Mouse (Mus musculus): ENCODE data around the gene Tcaf1.

Gene Tcaf1

GRCm38 (mm10) chr6:42709291-42710211 lies at the start of gene Tcaf1:
Gene Tcaf1 (minus strand): TSS chr6:42710088.
- no peak for DNase-seq

DNA sequence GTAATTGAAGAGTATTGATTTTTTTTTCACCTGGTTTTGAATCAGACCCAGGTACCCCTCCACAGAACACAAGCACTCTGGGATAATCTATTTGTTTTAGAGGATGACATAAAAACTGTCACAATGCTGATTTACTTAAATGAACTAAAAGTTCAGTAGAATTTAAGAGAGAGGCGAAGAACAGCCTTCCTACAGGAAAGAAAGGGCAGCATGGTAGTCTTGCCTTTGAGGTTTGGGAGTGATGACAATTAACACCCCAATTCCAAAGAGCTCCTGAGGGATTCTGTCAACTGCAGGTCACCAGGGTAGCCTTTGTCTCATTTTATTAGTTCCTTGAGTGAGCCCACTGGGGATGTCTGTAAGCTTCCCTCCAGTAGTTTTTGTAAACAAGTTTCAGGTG lies 46.2 kb upstream of the Tcaf1 start, which contains the start of gene Olfr38:
Gene Olfr38 (plus strand): TSS at position 301 of the 400 bp plus-strand sequence.
- no peak for DNase-seq

DNA sequence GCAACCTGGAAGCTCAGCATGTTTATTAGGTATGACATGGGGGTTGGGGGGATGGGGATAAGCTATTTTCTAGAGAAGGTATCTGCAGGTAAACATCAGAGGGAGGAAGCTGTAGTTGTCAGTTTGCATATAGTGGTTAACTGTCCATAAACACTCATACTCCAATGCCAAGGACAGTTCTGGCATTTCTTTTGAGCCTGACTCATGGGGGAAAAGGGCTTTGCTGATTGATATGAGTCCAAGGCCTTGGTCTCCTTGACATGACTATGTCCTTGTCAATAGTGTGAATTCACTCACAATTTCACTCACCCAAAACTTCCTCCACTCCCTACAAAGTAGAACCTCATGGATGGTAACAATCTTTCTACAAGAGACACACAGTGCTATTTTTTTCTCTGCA lies 38.0 kb upstream of the Tcaf1 start:
- DNase-seq: no peak

GRCm38 (mm10) chr6:42742303-42742702 lies 32.4 kb upstream of the Tcaf1 start:
- no peak for DNase-seq

- DNase-seq: no peak
These were observed 29.2 kb upstream of the Tcaf1 start, which contains the start of gene Olfr453 for GRCm38 (mm10) chr6:42739071-42739470. Gene Olfr453 (plus strand): TSS chr6:42739371.

GRCm38 (mm10) chr6:42717973-42718372 lies 8.1 kb upstream of the Tcaf1 start:
- no peak for DNase-seq

GRCm38 (mm10) chr6:42714668-42715067 lies 4.8 kb upstream of the Tcaf1 start:
- DNase-seq: no peak

DNA sequence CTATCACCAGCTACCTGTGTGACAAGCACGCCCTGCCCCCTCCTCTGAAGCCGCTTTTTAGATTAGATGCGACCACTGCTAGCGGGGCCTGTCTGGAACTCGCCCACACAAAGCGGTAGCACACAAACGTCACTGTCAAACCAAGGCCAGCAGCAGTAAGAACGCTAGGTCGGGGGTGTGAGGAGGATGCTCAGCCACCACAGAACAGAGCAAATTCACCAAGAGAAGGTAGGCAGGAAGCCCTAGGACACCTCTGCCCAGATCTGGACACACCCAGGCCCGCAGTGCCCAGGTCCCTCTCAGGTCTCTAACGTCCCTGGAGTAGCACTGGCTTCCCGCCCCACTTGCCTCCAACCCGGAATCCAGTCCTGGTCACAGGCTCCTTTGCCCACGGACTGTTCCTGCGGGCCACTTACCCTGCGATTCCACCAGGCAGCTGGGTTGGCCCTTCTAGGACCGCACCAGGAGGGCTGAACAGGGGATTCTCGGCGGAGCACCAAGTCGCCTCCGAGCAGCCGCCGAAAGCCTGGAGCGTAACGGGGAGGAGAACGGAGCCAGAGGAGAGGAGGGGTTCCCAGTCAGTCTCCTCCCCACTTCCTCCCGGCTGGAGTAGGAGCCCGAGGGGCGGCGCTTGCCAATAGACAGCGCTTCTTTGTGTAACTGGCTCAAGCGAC lies 17.2 kb downstream of the Tcaf1 start:
- no peak for DNase-seq

DNA sequence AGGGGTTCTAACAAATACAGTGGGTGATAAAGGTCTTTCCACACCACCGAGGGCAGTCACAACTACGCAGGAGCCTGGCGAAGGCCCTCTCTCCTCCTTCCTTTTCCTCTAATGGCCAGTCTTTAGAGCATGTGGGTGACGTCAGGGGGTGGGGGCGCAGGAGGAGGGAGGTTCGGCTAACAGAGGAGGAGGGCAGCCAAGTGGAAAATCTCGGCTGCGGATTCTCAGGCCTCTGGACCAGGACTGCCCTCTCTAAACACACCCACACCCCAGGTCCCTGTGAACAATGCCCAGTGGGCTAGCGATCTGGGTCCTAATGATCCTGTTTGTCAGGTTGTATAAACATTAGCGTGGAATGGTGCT lies 17.8 kb downstream of the Tcaf1 start:
- no peak for DNase-seq

GRCm38 (mm10) chr6:42689761-42690160 lies 20.1 kb downstream of the Tcaf1 start:
- DNase-seq: no peak

- DNase-seq: no peak
These were observed 22.0 kb downstream of the Tcaf1 start for GRCm38 (mm10) chr6:42687907-42688306.

DNA sequence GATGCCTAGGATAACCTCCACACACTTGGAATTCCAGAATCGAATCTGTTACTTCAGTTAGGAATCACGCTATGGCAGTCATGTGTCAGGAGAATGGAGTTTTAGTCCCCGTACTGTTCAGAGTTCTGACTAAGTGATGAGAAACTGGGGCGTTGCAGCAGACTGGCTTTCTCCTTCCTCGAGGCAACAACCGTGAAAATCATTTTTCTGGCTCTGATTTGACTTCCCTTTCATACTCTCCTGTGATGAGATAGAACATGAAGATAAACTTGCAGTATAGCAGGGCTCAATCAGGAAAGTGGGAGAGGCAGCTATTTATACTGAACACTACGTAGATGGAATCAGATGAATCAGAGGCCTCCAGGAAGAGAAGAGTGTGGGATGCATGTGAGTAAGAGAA lies 29.8 kb downstream of the Tcaf1 start:
- no peak for DNase-seq

DNA sequence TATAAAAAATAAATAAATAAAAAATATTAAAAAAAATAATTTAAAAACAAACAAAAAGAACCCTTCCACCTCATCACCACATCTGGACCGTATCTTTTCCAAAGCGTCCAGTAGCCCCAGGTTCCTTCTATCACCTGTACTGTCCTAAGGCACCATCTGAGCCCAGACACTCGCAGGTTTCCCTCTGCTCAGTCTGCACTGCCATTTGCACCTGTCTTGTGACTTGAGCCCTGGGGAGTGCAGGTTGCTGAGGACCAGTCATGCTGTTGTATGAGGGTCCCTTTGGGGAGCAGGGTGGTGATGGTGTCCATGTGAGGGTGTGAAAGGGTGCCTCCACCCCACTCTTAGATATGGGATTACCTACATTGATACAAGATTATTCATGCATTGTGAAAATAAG lies 33.9 kb downstream of the Tcaf1 start:
- no peak for DNase-seq

GRCm38 (mm10) chr6:42671767-42672166 lies 38.1 kb downstream of the Tcaf1 start:
- no peak for DNase-seq

DNA sequence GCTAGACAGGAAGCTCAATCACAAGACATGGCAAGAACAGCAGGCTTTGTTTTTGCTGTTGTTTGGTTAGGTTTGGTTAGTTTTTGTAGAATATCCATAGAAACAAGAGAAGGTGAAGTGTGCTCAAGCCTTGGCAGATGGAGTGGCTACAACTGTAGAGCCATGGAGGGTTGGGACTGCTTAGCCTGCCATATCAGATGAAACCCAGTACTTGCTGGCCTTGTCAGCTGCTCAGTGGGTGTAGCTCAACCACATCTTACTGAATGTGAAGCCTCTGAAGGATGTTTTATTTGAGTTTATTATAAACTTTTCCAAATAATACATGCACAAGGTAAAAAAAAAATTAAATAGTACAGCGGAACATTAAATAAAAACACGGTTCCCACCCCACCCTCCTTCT lies 42.2 kb downstream of the Tcaf1 start:
- DNase-seq: no peak

DNA sequence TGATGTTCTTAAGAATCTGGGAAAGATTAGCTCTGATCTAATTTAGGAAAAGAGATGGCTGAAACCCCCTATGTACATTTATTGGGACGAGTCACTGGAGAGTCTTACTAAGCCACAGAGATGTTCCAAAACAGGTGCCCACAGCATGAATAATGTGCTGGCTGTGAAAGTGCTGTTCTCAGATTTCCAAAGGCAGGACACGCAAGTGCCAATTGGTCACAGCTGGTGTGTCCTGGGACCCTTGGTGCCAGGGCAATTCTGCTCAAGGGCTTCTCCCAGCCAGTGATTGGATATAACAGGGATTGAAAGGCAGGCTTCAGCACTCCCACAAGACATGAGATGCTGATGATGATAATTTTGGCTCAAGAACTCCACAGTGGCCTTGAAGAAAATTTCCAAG lies 48.1 kb downstream of the Tcaf1 start:
- no peak for DNase-seq

GRCm38 (mm10) chr6:42644912-42645549 lies 64.9 kb downstream of the Tcaf1 start, which contains the start of gene Tcaf2:
Gene Tcaf2 (minus strand): TSS chr6:42645254.
- peak; percentile 21 to 37 for DNase-seq

DNA sequence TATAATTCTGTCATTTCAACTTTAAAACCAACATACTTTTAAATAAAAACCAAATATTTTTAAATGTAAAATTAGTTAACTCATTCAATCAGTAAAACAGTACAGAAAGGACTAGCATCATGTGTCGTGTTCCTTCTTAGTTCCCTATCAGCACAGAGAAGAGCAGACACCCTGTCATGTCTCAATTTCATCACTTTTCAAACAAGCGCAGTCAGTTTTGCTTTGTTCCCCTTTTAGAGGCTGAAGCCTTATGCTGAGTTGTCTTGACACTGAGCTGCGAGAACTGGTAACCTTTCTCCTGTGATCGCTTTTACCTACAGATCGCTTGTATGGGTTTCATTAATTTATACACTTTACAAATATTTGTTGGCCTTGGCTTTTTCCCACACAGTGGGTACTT lies 75.5 kb downstream of the Tcaf1 start:
- no peak for DNase-seq

- DNase-seq: no peak
These were observed 78.5 kb downstream of the Tcaf1 start for GRCm38 (mm10) chr6:42631395-42631794.

Measured in thymus, adult 18-20 months (tissue).